Comparison of ENCODE assay signal across 8 mouse cellular contexts in genomic region chr13:43332591-43332990, GRCm38 (mm10). TPM values are rescaled to one million over a fixed set of nuclear protein-coding genes. Genes with fewer than 3 reads are reported as not detected.
DNase-seq lines count a peak whose midpoint lies in the region; ATAC-seq and TF ChIP-seq lines count a peak whose summit lies in the region.

No protein-coding gene starts in this region.

- no peak overlapping the region; the same call in 1 of the 2 replicates for H3K9ac ChIP-seq in ES-E14 (ENCODE audit: insufficient read depth, low read depth, low read length, poor library complexity, severe bottlenecking)

- H3K4me1 ChIP-seq in ES-E14 (ENCODE audit: control insufficient read depth in 2 of 2, insufficient read depth in 2 of 2, low read length in 2 of 2, poor library complexity in 1 of 2) = peaks cover 2 to 5% of the 10 kb centered on the region in 2 experiments; a peak in 1 of 4 replicates

- peak; percentile 14 for DNase-seq in layer of hippocampus, adult 11-12 months (ENCODE audit: low spot score)
- DNase-seq in layer of hippocampus, adult 18-20 months (ENCODE audit: low spot score in 2 of 2) = no peak
- DNase-seq in ES-E14 (ENCODE audit: low read depth, low spot score) = peak; percentile 69
- DNase-seq in adrenal gland, postnatal 14 days = peak; percentile 52
- peak; percentile 49 to 58 for DNase-seq in kidney, postnatal 25 days
- no peak for DNase-seq in layer of hippocampus, adult 9-10 months (ENCODE audit: low spot score)

- H3K27ac ChIP-seq in ES-E14 (ENCODE audit: insufficient read depth, low read depth, low read length, poor library complexity, severe bottlenecking) = no peak overlapping the region

- H3K9me3 ChIP-seq in ES-E14 (ENCODE audit: control insufficient read depth, insufficient read depth, low read depth, low read length) = no peaks in the 10 kb centered on the region

- ATAC-seq in activated CD4-positive, CD25-positive, alpha-beta regulatory T cell, adult 4 months = no peak
- no peak for ATAC-seq in erythroid progenitor cell, adult 5-6 weeks (replicated peaks; ENCODE audit: low FRiP score, poor library complexity, severe bottlenecking)

- no peaks in the 10 kb centered on the region for H3K36me3 ChIP-seq in ES-E14 (ENCODE audit: control insufficient read depth, insufficient read depth, low read length, poor library complexity, severe bottlenecking)

- in situ Hi-C loops in ES-E14 (cut with MboI; ENCODE audit: low sequenced_read_pairs in 2 of 2, unreplicated experiment in 2 of 2) = no loop called here

- no peak overlapping the region for H3K4me3 ChIP-seq in ES-E14 (ENCODE audit: insufficient read depth in 1 of 2, low read depth in 1 of 2, low read length in 2 of 2, poor library complexity in 1 of 2, severe bottlenecking in 1 of 2)

TF ChIP-seq in ES-E14, 5 proteins besides CTCF, POLR2A, EP300 and RAD21:
- TF ChIP-seq ZC3H11A (IDR thresholded peaks at IDR 0.05; ENCODE audit: borderline replicate concordance, low read depth, low read length) (no peak), CHD2 (IDR thresholded peaks at IDR 0.05; ENCODE audit: low read depth, low read length) (no peak), ZNF384 (IDR thresholded peaks at IDR 0.05; ENCODE audit: low read depth, low read length) (no peak), MAFK (IDR thresholded peaks at IDR 0.05; ENCODE audit: insufficient read depth, low read depth, low read length) (no peak), HCFC1 (IDR thresholded peaks at IDR 0.05; ENCODE audit: borderline replicate concordance, insufficient read depth, low read length) (no peak)

RNA-seq across cellular contexts. Expression of gene Gfod1, which starts 28.6 kb away (rescaled TPM):
- total RNA-seq in layer of hippocampus, adult 18-20 months (2021) = 100 to 1,000 TPM; 108 to 112 TPM
- 4.8 and 6.3 TPM in 2 replicates for total RNA-seq in ES-E14 (2012; rRNA removed)
- 10.5 and 11.0 TPM in 2 replicates for total RNA-seq in adrenal gland, postnatal 14 days (2021)
- polyA plus RNA-seq in activated CD4-positive, CD25-positive, alpha-beta regulatory T cell, adult 4 months (2017; shearing (Covaris generic)) = 1 to 10 TPM; 2.5 to 4.0 TPM
- 1.1 and 3.4 TPM in 2 replicates for total RNA-seq in erythroid progenitor cell, adult 5-6 weeks (2015; ENCODE audit: low replicate concordance)
- 1.4 and 3.2 TPM in 2 replicates for total RNA-seq in erythroid progenitor cell, adult 5-6 weeks (2017; ENCODE audit: low replicate concordance)

RNA-seq across cellular contexts. Expression of gene Sirt5, which starts 32.7 kb away (rescaled TPM):
- total RNA-seq in layer of hippocampus, adult 18-20 months (2021) = 10 to 100 TPM; 22.2 to 22.7 TPM
- total RNA-seq in ES-E14 (2012; rRNA removed) = 8.5 and 8.6 TPM in 2 replicates
- 24.2 and 26.7 TPM in 2 replicates for total RNA-seq in adrenal gland, postnatal 14 days (2021)
- polyA plus RNA-seq in activated CD4-positive, CD25-positive, alpha-beta regulatory T cell, adult 4 months (2017; shearing (Covaris generic)) = 10 to 100 TPM; 21.7 to 25.4 TPM
- total RNA-seq in erythroid progenitor cell, adult 5-6 weeks (2015; ENCODE audit: low replicate concordance) = not detected in 2 replicates
- total RNA-seq in erythroid progenitor cell, adult 5-6 weeks (2017; ENCODE audit: low replicate concordance) = 0.76 TPM in 1 of 2 replicates, not detected in the other

Comparison
In these comparisons a context has a peak if more than half of its experiments do, and no peak if none do; other contexts are left out.
1. DNase-seq: peak in layer of hippocampus, adult 11-12 months (single experiment), ES-E14 (single experiment), adrenal gland, postnatal 14 days (single experiment) and kidney, postnatal 25 days (2 of 2); none in layer of hippocampus, adult 18-20 months (0 of 2) and layer of hippocampus, adult 9-10 months (single experiment).